Mouse (Mus musculus) CH12.LX (cell line): Measurements from ENCODE around the gene Cpt1b. TPM values are rescaled to one million over a fixed set of nuclear protein-coding genes. Genes with fewer than 3 reads are reported as not detected.

Experiments
- DNase-seq: peaks from one replicate; pipeline ENCODE4 v3.0.0-alpha.2; 2013; ENCODE audit errors: extremely low read depth
- H3K27ac ChIP-seq: 2 replicates; pipeline ENCODE4 v1.5.1; 2012; ENCODE audit warnings: low read depth, mild to moderate bottlenecking, control low read depth, moderate library complexity; ENCODE audit not compliant: insufficient read depth
- H3K27me3 ChIP-seq: replicated peaks from 2 replicates; pipeline ENCODE3; 2012; ENCODE audit warnings: inconsistent platforms
- H3K36me3 ChIP-seq, 2 experiments: replicated peaks in 1 of 2; 2 replicates each; pipeline versions ENCODE3 to v1.6.1; 2012; ENCODE audit warnings: inconsistent platforms in 1 of 2, low read length in 1 of 2, mild to moderate bottlenecking in 1 of 2, mixed read lengths in 1 of 2, moderate library complexity in 1 of 2; ENCODE audit not compliant: control insufficient read depth in 1 of 2, insufficient read depth in 1 of 2
- H3K4me1 ChIP-seq, 2 experiments: 2 replicates each; pipeline ENCODE4 v1.6.1; 2012; ENCODE audit warnings: inconsistent platforms in 1 of 2, moderate library complexity in 1 of 2; ENCODE audit not compliant: insufficient read depth in 2 of 2, control insufficient read depth in 1 of 2
- H3K4me2 ChIP-seq: 2 replicates; pipeline ENCODE4 v1.6.1; 2012; ENCODE audit warnings: low read depth, mild to moderate bottlenecking, control low read depth; ENCODE audit not compliant: poor library complexity, insufficient read depth, severe bottlenecking
- H3K4me3 ChIP-seq, 3 experiments: fragments of 150-350 bp in 1 of 3; sonication (generic) in 1 of 3; replicated peaks in 1 of 3; 2 replicates each; pipeline versions ENCODE3 to v1.5.1; 2011 to 2012; ENCODE audit warnings: low read depth in 2 of 3, low read length in 2 of 3, mild to moderate bottlenecking in 2 of 3, moderate library complexity in 2 of 3, control low read depth in 1 of 3, improper control_type of control experiment in 1 of 3, inconsistent platforms in 1 of 3, mixed read lengths in 1 of 3; ENCODE audit not compliant: poor library complexity in 1 of 3
- H3K79me2 ChIP-seq: replicated peaks from 2 replicates; pipeline ENCODE4 v1.6.1; 2012; ENCODE audit warnings: mild to moderate bottlenecking, moderate library complexity; ENCODE audit not compliant: control insufficient read depth, poor library complexity, insufficient read depth, severe bottlenecking; ENCODE audit errors: extremely low read depth
- H3K9ac ChIP-seq: 2 replicates; pipeline ENCODE4 v1.6.1; 2012; ENCODE audit warnings: low read depth, mild to moderate bottlenecking, control low read depth, moderate library complexity; ENCODE audit not compliant: insufficient read depth
- H3K9me3 ChIP-seq: replicated peaks from 2 replicates; pipeline ENCODE3; 2012; ENCODE audit warnings: low read length, inconsistent platforms, mixed read lengths
- CTCF ChIP-seq, 2 experiments: IDR thresholded peaks in 1 of 2; conservative IDR thresholded peaks in 1 of 2; 2 replicates each; pipeline ENCODE4 v1.5.1; 2011 to 2012; ENCODE audit warnings: low read depth in 2 of 2, low read length in 2 of 2, improper control_type of control experiment in 1 of 2, inconsistent platforms in 1 of 2, mild to moderate bottlenecking in 1 of 2, moderate library complexity in 1 of 2
- ELF1 ChIP-seq: IDR thresholded peaks from 2 replicates; pipeline ENCODE4 v1.6.1; 2014; ENCODE audit warnings: low read depth, mild to moderate bottlenecking, inconsistent platforms, low read length, improper control_type of control experiment
- JUN ChIP-seq: IDR thresholded peaks from 2 replicates; pipeline ENCODE4 v1.6.1; 2011; ENCODE audit warnings: low read depth, mild to moderate bottlenecking, low read length, improper control_type of control experiment, moderate library complexity; ENCODE audit not compliant: insufficient read depth
- MEF2A ChIP-seq: IDR thresholded peaks from 2 replicates; pipeline ENCODE4 v1.6.1; 2014; ENCODE audit warnings: low read depth, mild to moderate bottlenecking, inconsistent platforms, low read length, improper control_type of control experiment, borderline replicate concordance
- POLR2A ChIP-seq: IDR thresholded peaks from 2 replicates; pipeline ENCODE4 v1.6.1; 2011; ENCODE audit warnings: low read depth, mild to moderate bottlenecking, improper control_type of control experiment, low read length
- POLR2AphosphoS2 ChIP-seq: IDR thresholded peaks from 2 replicates; pipeline ENCODE4 v1.6.1; 2011; ENCODE audit warnings: low read depth, low read length, improper control_type of control experiment
- SMC3 ChIP-seq: IDR thresholded peaks from 2 replicates; pipeline ENCODE4 v1.6.1; 2011; ENCODE audit warnings: low read depth, low read length, improper control_type of control experiment
- UBTF ChIP-seq: IDR thresholded peaks from 2 replicates; pipeline ENCODE4 v1.6.1; 2012; ENCODE audit warnings: low read depth, mild to moderate bottlenecking, inconsistent platforms, low read length, improper control_type of control experiment, moderate library complexity
- USF1 ChIP-seq: IDR thresholded peaks from 2 replicates; pipeline ENCODE4 v1.6.1; 2014; ENCODE audit warnings: low read depth, mild to moderate bottlenecking, inconsistent platforms, low read length, improper control_type of control experiment
- ZNF384 ChIP-seq: IDR thresholded peaks from 2 replicates; pipeline ENCODE4 v1.6.1; 2012; ENCODE audit warnings: low read depth, low read length, improper control_type of control experiment, inconsistent platforms
- dilution Hi-C: fragments of 300-500 bp; cut with MboI; formaldehyde crosslinking; loops from 2 replicates; pipeline ENCODE4 v1.14.3; 2020; ENCODE audit warnings: low sequenced_read_pairs; ENCODE audit not compliant: extremely low pct_unique_long_range_greater_than_20kb, extremely low pct_ligation_motif_present
- in situ Hi-C: fragments of 300-500 bp; cut with MboI; formaldehyde crosslinking; loops from 3 replicates; pipeline ENCODE4 v1.14.3; 2019; ENCODE audit warnings: low sequenced_read_pairs, low pct_ligation_motif_present, low pct_unique_long_range_greater_than_20kb, mixed read lengths
- polyA plus RNA-seq: library from polyadenylated mRNA; unstranded; fragments of >175 nt; gene quantifications from 2 replicates; pipeline ENCODE4 v1.2.1, GENCODE M21; 2012; ENCODE audit warnings: low read depth; ENCODE audit not compliant: insufficient read length
- total RNA-seq, 2 experiments: library from RNA; depleted of rRNA; stranded (reverse); fragments of 300-350 nt in 1 of 2; fragments of >200 nt in 1 of 2; gene quantifications; 2 replicates each; pipeline ENCODE4 v1.2.3; 2012 to 2014

The Cpt1b gene
- total and polyA plus RNA-seq, 3 experiments: 1.5 to 2.1 (median 2.1) TPM

DNA sequence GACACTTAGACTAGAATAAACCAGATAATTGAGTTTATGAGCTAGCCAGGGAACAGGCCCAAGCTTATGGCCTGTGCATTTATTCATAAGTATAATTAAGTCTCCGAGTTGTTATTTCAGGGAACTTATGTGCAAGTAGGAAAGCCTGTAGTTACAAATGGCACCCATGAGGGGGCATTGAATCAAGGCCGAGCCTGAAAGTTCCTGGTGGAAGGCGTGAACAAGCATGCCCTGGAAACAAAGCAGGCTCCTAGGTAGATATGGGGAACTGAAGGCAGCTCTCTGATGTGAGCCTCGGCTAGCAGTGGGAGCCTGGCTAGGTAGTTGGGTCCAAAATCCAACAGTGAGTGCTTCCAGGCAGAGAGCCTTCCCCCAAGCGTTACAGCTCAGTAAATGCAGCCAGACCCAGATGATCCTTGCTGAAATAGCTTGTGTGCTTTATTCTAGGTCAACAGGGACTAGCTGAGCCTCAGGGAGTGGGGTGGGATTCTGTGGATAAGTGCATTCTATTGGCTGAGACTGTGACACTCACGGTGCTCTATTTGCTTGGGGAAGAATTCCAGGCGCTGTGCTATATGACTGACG is 16.9 kb upstream of the Cpt1b start:
- in situ Hi-C loops: no loop called here
- no peaks in the 10 kb centered on the region for H3K9me3 ChIP-seq
- no peak overlapping the region for H3K9ac ChIP-seq
- no peak overlapping the region for H3K27ac ChIP-seq
- no peaks in the 10 kb centered on the region for H3K36me3 ChIP-seq
- no peaks in the 10 kb centered on the region for H3K79me2 ChIP-seq
- DNase-seq: no peak
- H3K4me1 ChIP-seq: no peaks in the 10 kb centered on the region
- H3K27me3 ChIP-seq: peaks cover 2% of the 10 kb centered on the region
- H3K4me2 ChIP-seq: no peak overlapping the region
- H3K4me3 ChIP-seq: no peak overlapping the region
- TF ChIP-seq SMC3 (peak; percentile 17; the same call in 1 of the 2 replicates), MEF2A (no peak), CTCF (conservative IDR thresholded peaks at IDR 0.05 in 1 of 2, IDR thresholded peaks at IDR 0.05 in 1 of 2; ENCODE audit: low read depth in 2 of 2, low read length in 2 of 2) (peak in 1 of 2 experiments; percentile 43; a peak in 2 of 4 replicates)
- dilution Hi-C loops: no loop called here

DNA sequence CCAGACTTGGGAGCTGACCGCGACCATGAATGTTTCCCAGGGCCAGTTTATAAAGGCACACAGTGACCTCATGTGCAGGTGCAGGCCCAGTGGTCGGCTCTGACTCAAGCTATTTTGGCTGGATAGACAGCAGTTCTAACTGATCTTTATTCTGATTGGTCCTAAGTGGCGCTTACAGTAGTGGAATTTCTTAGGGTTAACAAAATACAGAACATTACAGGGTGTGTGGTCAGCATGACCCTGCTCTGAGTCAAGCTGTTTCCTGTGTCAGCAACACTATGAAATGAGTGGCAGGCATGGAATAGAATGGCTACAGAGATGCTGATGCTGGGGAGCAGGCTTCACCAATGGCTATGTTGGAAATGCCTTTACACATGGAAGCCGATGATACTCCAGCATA is 10.2 kb upstream of the Cpt1b start:
- H3K4me1 ChIP-seq: peaks cover 0 to 7% of the 10 kb centered on the region in 2 experiments; a peak in 1 of 4 replicates
- dilution Hi-C loops: no loop called here
- no peak for TF ChIP-seq ELF1
- TF ChIP-seq USF1: no peak
- no peak for TF ChIP-seq SMC3
- TF ChIP-seq JUN: no peak
- TF ChIP-seq UBTF: no peak
- no peak for TF ChIP-seq POLR2AphosphoS2
- H3K9me3 ChIP-seq: no peaks in the 10 kb centered on the region
- H3K79me2 ChIP-seq: peaks cover 4% of the 10 kb centered on the region; the same call in 1 of the 2 replicates
- in situ Hi-C loops: no loop called here
- H3K27ac ChIP-seq: no peak overlapping the region
- no peaks in the 10 kb centered on the region for H3K27me3 ChIP-seq
- no peak for DNase-seq
- H3K4me3 ChIP-seq: no peak overlapping the region
- H3K4me2 ChIP-seq: no peak overlapping the region
- H3K36me3 ChIP-seq: no peaks in the 10 kb centered on the region
- no peak overlapping the region for H3K9ac ChIP-seq

DNA sequence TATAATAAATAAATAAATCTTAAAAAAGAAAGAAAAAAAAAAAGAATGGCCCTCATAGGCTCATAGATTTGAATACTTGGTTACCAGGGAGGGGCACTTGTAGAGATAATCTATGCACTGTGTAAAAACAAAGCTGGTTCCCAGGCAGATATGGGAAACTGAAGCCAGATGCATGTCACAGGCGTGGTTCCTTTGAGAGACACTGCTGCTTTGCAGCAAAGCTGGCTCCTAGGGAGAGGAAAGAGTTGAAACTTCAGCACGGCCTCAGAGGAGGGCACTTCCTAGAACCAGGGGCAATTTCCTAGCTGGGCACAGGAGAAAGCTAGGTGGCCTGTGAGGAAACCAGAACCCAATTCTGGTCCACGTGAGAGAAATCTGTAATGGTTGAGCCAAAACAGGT is 8.5 kb upstream of the Cpt1b start:
- peaks cover 0 to 8% of the 10 kb centered on the region in 2 experiments; a peak in 1 of 4 replicates for H3K4me1 ChIP-seq
- H3K27ac ChIP-seq: no peak overlapping the region
- in situ Hi-C loops (no loop called here), dilution Hi-C loops (no loop called here)
- no peaks in the 10 kb centered on the region for H3K27me3 ChIP-seq
- H3K4me3 ChIP-seq: no peak overlapping the region
- TF ChIP-seq CTCF (conservative IDR thresholded peaks at IDR 0.05 in 1 of 2, IDR thresholded peaks at IDR 0.05 in 1 of 2; ENCODE audit: low read depth in 2 of 2, low read length in 2 of 2): no peak
- no peak for TF ChIP-seq ELF1
- 0 out of 2 replicates have a peak, but pooled peaks have one; percentile 3 for TF ChIP-seq ZNF384
- no peak for TF ChIP-seq POLR2A
- no peak overlapping the region for H3K9ac ChIP-seq
- H3K36me3 ChIP-seq: no peaks in the 10 kb centered on the region
- no peak overlapping the region for H3K4me2 ChIP-seq
- peaks cover 4% of the 10 kb centered on the region; the same call in 1 of the 2 replicates for H3K79me2 ChIP-seq
- DNase-seq: no peak
- H3K9me3 ChIP-seq: no peaks in the 10 kb centered on the region
